Mouse (Mus musculus) heart, postnatal 25 days (tissue): ENCODE data around the gene Erich6. TPM values are rescaled to one million over a fixed set of nuclear protein-coding genes. Genes with fewer than 3 reads are reported as not detected.

ENCODE experiments used
- total RNA-seq, 2 experiments: library from RNA; stranded (reverse); gene quantifications; 2 replicates each; pipeline ENCODE4 v1.2.3; 2021

Erich6 gene
- total RNA-seq, 2 experiments from 2014 or later, result not detected

Other genes starting within 250 kb of the Erich6 start
- 10 to 100 TPM; 23.1 to 25.1 TPM for gene Tsc22d2, start 222.5 kb downstream of the Erich6 start, total RNA-seq
- 10 to 100 TPM; 35.4 to 42.4 TPM for gene Eif2a, start 111.4 kb downstream of the Erich6 start, total RNA-seq
- 10 to 100 TPM; 13.0 to 14.3 TPM for gene Serp1, start 111.3 kb downstream of the Erich6 start, total RNA-seq
- 100 to 1,000 TPM; 119 to 125 TPM for gene Selenot, start 60.6 kb downstream of the Erich6 start, total RNA-seq
- gene Siah2, start 55.2 kb upstream of the Erich6 start, total RNA-seq, result 10 to 100 TPM in 1 of 2 experiments, 1 to 10 TPM in 1; 8.4 to 11.5 TPM
- gene Mindy4b-ps, start 185.1 kb upstream of the Erich6 start, total RNA-seq, result under 1 TPM; 0.28 to 0.52 TPM
- gene Clrn1, start 248.1 kb upstream of the Erich6 start, total RNA-seq, result not detected